Mouse (Mus musculus): ENCODE measurements around the gene Rangrf.
A peak's percentile ranks its signal among the peaks of the same experiment; 100 is the strongest.
"Not testable (repeated sequence)": the region's sequence is repeated elsewhere in the genome, so short reads cannot be mapped to it uniquely, and the experiment has no call there.

The Rangrf gene

DNA sequence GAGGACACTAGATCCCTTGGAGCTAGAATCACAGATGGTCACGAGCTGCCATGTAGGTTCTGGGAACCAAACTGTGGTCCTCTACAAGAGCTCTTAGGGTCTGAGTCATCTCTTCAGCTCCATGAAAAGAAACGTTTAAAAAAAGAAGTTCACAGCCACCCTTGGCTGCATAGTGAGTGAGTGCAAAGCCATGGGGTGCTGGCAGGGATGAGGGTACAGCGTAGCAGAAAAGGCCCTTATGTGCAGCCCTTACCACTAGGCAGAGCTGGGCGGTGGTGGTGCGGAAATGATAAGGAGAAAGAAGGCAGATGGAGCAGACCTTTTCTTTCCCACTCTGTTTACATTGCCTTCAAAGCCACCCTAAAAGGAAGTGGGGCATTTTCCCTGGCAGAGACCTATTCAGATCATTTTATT is 4.3 kb upstream of the Rangrf start:
- no peak for DNase-seq (ENCODE audit: low spot score in 2 of 2)

DNA sequence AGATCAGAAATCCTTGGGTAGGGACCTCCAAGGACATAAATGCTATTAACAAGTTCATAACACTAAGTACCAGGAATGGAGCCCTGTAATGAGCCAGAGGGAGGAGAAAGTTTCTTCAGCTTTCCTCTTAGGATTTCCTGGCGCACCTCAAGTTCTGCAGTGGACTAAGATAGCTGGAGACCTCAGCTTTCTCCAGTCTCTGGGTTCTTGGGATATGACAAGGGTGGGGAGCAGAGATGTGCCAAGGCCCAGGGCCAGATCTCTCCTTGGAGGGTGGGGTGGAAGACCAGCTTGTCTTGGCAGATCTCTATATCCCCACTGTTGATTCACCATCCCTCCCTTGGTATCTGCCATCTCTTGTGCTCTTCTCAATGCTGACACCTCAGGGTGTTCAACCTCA is 616 bp upstream of the Rangrf start:
- no peak for DNase-seq (ENCODE audit: low spot score in 2 of 2)

DNA sequence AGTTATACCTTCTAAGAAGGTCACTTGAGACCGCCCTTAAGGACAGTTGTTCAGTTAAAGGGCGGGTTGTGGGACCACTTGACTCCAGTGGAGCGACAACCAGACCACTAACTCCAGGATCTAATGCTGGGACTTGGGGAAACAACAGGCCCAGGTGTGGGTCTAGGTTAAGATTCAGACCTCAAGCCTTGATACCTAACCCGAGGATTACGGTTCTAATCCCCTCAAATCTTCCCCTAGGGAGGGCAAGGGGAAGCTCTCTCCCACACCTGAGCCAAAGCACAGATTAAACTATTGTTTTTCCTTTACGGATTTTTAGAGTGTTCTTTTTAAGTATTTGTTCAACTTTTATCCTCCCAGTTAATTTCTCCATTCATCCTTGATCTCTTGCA is 930 bp downstream of the Rangrf start:
- DNase-seq (ENCODE audit: low spot score in 2 of 2), result no peak

DNA sequence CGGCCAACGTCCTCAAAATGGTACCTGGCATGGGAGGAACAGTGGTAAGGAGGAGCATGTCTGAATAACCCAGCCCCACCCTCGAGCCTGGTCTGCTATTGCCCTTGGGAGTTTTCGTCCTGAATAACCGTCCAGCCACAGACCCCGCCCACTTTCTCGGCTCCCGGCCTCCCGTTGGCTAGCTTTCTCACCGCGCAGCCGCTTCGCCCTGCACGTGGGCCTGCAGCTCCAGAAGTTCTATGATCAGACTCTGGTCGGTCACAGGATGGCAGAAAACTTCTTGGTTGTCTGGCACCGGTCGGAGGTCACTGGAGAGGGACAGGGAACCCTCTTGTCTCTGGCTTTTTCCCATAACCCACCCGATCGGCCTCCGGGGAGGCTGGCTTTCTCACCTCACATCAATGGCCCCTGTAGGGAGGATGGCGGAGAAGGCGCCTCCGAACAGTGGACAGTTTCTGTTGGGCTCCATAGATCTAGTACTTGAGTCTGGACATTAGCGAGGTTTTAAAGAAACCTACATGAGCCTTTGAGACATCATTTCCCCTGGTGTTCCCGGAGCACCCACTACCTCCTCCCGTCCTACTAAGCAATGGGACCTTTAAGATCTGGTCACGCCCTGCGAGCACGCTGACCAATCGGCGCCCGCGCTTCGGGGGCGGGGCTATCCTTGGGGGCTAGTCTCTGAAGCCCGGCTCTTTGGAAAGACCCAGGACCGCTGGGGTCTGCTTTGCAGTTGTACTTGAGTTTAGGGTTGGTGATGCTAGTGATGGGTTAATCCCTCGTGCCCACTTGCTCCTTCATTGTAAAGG is 1.5 kb downstream of the Rangrf start:
- peak; percentile 77 to 87 for DNase-seq (ENCODE audit: low spot score in 2 of 2)

DNA sequence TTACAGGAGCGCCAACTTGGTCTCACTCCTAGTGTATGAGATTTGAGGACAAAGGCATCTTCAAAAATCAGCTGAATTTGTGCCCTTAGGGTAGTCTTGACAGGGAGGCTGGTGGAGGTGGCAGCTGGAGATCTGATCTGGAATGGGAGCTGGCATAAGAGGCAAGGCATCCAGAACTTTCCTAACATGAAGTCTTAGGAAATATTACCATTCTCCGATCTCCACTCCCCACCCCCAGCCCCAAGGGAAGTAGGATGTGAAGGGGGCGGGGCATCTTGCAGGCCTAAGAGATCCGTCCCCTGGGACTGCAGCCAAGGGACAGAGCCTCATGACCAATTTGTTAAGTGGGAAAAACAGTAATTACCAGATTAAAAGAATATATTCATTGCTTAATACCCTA is 4.8 kb downstream of the Rangrf start:
- no peak for DNase-seq (ENCODE audit: low spot score in 2 of 2)

DNA sequence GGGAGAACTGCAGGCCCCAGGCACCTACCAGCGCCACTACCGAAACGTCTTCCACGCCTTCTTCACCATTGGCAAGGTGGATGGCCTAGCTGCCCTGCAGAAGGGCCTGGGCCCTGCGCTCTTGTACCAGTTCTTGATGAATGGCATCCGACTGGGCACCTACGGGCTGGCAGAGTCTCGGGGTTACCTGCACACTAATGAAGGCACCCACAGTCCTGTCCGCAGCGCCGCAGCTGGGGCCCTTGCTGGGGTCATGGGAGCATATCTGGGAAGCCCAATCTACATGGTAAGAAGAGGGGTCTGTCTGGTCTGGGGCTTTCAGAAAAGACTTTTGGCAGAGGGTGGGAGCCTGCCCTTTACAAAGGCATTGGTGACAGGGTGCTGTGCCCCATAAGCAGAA is 6.2 kb downstream of the Rangrf start:
- DNase-seq (ENCODE audit: low spot score in 2 of 2), result no peak

DNA sequence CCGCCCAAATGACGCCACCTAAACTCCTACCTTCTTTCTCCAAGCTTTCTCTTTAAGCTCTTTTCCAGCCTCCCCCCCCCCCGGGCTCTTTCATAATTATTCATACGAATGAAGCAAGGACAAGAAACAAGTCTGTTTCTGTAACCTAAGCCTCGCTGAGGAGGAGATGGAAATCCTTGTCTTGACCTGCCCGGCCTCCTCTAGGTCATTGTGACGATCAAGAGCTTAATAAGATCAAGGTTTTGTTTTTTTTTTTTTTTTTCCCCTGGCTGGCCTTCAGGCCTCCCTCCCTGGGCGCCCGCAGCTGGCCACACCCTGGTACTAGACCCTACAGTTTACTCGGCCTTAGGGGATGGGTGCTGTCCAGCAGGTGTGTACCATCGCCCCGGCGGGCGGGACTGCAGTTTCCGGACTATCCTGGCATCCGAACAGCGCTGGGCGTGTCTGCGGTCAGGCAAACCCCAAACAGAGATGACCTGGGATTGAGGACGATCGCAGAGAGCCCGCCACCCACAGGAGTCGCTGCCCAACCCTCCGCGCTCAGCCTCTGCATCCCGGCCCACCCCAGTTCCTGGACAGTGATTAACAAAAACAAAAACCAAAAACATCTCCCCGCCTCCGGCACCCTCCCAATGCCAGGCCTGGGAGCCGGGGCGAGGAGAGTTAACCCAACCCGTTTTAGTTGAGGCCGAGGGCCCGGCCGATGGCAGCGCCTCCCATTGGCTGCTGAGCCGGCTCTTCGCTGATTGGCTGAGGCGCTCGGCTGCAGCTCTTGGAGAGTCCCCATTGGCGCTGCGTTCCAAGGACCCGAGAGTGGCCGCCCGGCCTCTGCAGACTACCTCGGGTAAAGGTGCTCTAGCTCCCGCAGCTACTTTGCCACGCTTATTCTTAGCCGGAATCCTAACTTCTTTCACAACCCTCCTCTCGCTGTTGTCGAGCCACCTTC is 7.4 kb downstream of the Rangrf start, which contains the start of gene Slc25a35:
Gene Slc25a35, plus strand, starts transcription at position 795 of the 946 bp plus-strand sequence.
- DNase-seq (ENCODE audit: low spot score in 2 of 2), result peak; percentile 85 to 88

DNA sequence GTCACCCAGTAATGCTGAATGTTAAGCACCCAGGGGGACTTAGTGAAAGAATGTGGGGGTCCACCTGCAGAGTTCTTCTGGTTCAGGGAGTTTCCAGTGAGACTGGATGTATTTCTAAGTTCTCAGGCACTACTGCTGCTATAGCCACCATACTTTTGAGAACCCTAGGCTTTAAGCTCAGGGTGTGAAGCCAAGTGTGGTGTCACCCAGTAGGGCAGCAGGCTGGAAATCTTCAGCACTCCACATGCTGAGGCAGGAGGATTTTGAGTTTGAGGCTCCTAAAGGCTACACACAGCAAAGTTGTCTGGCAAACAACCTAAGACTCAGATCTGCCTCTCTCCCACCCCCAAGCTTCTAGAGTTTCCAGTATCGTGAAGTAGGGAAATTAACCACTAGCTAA is 8.4 kb downstream of the Rangrf start:
- no peak for DNase-seq (ENCODE audit: low spot score in 2 of 2)

DNA sequence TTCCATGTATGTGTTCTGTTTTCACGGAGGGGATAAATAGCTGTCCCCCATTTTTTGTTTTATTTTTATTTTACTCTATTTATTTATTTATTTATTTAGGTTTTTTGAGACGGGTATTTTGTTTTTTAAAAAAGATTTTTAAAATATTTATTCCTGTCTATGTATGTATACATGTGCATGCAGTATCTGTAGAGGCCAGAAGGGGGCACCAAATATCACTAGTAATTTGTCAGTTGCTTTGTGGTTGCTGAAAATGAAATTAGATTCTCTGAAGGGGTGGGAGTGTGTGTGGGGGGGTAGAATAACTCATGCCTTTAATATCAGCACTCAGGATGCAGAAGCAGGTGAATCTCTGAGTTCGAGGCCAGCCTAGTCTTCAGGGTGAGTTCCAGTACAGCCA is 9.1 kb downstream of the Rangrf start:
- no peak for DNase-seq (ENCODE audit: low spot score in 2 of 2)

DNA sequence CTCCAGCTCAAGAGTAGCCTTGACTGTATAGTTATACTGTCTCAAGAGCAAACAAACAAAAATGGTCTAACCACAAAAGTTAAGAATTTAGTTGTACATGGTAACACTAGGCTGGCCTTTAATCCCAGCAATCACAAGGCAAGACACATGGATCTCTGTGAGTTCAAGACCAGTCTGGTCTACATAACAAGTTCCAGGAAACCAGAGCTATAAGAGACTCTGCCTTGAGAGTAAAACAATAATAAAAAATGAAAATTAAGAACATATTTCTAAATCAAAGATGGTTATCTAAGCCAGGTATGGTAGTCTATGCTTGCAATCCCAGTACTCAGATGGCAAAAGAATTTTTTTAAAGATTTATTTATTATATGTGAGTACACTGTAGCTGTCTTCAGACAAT is 9.9 kb downstream of the Rangrf start:
- no peak for DNase-seq (ENCODE audit: low spot score in 2 of 2)

DNA sequence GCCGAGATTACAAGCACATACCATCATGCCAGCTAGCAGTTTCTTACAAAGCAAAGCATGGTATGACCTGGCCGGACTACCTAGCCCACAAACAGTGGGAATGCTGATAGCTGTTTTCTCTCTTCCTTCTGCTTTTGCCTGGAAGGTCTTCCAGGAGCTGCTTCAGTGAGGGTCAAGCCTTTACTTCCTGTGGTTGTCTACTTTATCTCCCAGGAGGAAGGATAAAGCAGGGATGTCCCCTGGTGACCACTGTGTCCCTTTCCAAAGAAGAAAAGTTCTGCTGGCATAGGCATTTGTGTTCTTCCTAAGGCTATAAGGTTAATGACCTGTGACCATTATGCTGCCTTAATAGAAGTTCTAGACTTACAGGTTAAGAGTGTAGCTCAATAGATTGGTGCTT is 11.6 kb downstream of the Rangrf start:
- DNase-seq (ENCODE audit: low spot score in 2 of 2), result no peak

DNA sequence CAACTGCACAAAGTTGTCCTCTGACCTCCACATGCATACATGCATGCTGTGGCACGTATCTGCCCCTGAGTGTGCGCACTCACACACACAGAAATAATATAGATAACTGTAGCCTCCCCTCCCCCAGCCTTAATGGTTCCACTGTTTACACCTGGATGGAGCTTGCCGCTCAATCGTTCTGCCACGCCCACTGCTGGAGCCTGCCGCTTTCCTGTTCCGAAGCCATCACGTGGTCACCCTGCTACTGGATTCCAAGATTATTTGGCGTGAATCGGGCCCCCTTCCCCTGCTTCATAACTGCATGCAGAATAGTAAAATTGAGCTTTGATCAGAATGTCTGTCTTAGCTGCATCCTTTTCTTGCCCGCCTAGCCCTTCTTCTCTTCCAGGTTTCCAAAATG is 12.8 kb downstream of the Rangrf start:
- not testable (repeated sequence) for DNase-seq (ENCODE audit: low spot score in 2 of 2)

DNA sequence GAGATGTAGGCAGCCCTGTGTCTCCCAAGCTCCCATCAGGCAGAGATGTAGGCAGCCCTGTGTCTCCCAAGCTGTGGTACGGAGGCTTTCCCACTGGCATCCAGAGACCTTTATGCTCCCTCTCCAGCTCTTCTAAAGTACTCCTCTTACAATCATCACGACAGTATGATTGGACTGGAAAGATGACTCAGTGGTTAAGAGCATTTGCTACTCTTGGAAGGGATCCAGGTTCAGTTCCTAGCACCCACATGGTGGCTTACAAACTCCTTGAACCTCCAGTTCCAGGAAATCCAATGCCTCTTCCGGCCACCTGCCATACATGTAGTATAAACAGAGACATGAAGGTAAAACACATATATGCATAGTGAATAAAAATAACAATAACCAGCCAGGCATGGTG is 13.4 kb downstream of the Rangrf start:
- no peak for DNase-seq (ENCODE audit: low spot score in 2 of 2)

DNA sequence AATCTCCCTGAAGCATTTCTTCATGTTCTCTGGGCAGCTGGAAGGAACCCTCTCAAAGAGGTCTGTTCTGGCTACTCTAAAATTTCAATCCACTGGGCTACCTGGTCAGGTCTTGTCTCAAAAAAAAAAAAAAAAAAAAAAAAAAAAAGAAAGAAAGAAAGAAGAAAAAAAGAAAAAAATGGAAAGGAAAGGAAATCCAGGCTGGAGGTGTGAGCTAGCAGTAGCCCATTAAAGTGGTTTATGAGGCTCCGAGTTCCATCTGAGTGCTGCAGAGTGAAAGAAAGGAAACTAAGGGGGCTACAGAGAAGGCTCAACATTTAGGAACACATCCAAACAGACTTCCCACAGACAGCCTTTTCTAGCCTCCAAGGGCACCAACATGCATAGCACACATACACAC is 17.0 kb downstream of the Rangrf start:
- DNase-seq (ENCODE audit: low spot score in 2 of 2), result no peak

DNA sequence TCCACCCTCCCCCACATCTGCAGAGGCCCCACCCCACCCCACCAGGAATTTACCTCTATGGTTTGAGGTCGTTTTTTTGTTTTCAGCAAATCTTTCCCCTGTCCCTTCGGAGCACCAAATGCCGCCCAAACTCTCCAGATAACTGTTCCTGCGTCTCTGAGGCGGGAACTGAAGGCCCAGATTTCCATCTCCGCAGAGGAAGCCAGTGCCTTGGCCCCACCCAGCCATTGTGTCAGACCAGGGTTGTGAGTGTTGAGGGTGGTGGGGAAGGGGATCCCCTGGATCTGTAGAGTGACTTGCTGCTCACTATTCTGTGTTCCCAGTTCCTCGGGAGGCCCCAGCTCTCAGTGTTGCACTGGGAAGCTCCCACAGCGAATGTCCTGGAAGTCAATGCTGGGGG is 17.7 kb downstream of the Rangrf start, which contains the start of gene Arhgef15:
Gene Arhgef15, minus strand, starts transcription at position 173 of the 400 bp plus-strand sequence.
- DNase-seq (ENCODE audit: low spot score in 2 of 2), result no peak

DNA sequence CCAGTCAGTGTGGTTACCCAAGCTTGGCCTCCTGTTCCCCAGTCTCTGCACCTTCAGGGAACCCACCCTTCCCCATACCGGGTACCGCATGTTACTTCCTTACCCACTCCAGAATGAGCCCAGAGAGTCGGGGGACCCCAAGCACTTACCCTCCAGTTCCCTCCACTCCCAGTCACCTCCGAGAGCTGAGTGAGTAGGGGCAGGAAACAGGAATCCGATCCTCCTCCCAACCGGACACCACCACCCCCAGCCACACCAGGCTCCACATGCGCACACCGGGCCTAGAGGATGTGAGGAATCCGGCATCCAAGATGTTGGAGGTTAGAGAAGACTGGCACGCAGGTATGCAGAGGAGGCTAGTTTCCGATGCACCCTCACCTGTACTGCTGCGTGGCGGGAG is 18.3 kb downstream of the Rangrf start:
- DNase-seq (ENCODE audit: low spot score in 2 of 2), result no peak

DNA sequence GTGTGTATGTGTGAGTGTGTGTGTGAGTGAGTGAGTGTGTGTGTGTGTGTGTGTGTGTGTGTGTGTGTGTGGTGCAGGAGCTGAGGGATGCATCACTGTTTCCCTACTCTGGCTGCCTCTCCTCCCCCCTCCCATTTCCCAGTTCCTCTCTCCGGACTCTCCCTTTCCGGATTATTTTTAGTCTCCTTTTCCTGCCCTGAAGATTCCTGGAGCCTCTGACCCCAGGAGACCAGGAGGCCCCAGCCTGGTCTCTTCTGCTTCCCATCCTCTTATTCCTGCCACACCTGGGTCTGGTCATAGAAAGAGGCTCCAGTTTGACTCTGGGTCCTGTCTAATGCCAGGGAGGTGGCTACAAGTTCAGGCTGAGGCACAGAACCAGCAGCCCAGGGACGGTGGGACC is 18.9 kb downstream of the Rangrf start:
- DNase-seq (ENCODE audit: low spot score in 2 of 2), result no peak

DNA sequence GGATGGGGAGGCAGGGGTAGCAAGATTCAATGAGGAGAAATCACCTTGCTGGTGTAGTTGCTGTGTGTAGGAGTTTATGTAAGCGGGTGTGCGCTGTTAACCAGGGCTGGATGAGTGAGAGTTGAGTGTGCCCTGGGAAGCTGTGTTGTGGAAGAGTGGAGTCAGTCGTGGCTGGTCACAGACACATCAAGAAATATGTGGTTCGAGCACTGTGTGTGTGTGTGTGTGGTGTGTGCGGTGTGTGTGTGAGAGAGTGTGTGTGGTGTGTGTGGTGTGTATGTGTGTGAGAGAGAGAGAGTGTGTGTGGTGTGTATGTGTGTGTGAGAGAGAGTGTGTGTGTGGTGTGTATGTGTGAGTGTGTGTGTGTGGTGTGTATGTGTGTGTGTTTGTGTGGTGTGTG is 19.5 kb downstream of the Rangrf start:
- DNase-seq (ENCODE audit: low spot score in 2 of 2), result no peak

DNA sequence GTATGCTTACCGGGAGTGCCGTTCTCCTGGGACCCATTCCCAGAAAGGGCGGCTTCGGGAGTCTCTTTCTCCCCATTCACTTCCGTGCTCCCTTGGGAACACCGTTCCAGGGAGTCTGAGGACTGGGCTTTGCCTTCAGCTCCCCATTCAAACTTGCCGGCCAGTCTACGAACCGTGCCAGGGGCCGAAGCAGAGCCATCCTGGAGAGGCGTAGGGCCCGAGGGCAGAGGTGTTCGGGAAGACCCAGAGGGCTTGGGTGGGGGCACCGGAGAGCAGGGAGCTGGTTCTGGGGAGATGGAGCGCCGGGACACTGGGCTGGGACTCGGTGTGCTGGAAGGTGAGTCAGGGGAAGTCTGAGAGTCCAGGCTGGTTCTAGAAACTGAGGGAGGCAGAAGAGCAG is 20.6 kb downstream of the Rangrf start:
- DNase-seq (ENCODE audit: low spot score in 2 of 2), result no peak

DNA sequence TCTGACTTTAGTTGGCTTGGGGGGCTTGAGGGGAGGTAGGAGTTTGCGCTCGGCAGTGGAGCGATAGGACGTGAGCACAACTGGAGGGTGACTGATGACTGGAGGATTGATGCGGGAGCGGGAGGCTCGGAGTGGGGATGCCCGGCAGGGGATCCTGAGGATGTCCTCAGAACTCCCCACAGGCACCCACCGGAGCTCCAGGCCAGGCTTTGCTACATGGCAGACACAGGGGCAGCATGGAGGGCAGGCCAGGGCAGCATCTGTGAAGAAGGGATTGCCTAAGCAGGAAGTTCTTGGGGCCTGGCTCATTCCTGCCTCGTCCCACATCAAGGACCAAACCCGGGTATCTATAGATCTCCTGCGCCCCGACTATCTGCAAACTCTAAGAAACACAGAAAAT is 21.1 kb downstream of the Rangrf start:
- DNase-seq (ENCODE audit: low spot score in 2 of 2), result no peak

DNA sequence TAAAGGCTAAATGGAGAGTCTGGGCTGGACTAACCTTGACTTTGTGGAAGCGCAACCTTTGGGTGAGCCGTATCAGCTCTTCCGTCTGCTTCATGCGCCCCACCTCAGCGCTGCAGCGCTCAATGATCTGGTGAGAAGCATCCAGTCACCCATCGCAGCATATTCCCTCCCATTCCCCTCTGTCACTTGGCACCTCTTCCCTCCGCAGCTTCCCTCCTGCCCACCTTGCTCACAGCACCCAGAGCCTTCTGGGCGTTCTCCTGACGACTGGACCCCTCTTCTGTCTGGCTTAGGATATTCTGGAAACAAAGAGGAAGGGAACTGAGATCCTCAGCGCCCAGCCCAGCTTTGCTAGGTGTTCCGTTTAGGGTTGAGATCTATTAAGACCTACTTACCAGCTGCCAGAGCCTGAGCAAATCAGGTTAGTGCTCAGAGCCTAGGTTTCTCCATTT is 27.4 kb downstream of the Rangrf start:
- no peak for DNase-seq (ENCODE audit: low spot score in 2 of 2)

DNA sequence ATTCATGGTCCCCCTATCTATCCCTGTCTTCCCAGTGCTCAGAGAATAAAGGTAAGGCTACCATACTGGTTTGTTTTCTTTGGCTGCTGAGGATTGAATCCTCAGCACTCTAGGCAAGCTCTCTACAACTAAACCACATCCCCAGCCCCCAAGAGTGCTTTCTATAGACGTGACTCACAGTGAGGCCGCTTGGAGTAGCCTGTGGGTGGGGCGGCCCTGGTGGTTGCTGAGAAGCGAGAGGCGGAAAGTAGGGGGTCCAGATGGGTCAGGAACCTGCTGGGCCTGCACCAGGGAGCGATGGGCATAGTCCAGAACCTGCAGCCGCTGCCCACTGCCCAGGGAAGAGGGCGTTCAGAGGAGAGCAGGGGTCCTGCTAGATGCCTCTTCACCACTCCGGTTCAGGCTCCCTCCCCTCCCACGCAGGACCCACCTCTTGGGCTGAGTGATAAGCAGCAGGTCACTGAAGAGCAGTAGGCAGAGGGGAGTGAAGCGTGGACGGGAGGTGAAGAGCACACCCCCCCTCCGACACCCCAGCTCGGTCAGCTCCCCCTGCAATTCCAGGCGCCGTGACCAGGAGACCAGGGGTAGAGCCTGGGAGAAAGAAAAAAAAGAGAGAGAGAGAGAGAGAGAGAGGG is 28.1 kb downstream of the Rangrf start:
- DNase-seq (ENCODE audit: low spot score in 2 of 2), result no peak

All from urinary bladder, postnatal 4 days (tissue).